Mouse (Mus musculus): ENCODE measurements around the gene Frs2.

- TF ChIP-seq CTCF (IDR thresholded peaks at IDR 0.05; ENCODE audit: insufficient read depth, low read length) (no peak), POLR2A (IDR thresholded peaks at IDR 0.05; ENCODE audit: borderline replicate concordance, extremely low read depth, low read depth, low read length) (no peak)
These were observed 28.2 kb downstream of the Frs2 start for GRCm38 (mm10) chr10:117120051-117120666.
